Mouse (Mus musculus): ENCODE measurements around the gene Psrc1. TPM values are rescaled to one million over a fixed set of nuclear protein-coding genes. Genes with fewer than 3 reads are reported as not detected.
A peak's percentile ranks its signal among the peaks of the same experiment; 100 is the strongest.

Psrc1 gene
- polyA plus RNA-seq, 1 experiment from 2014 or later, result 81.7 TPM

DNA sequence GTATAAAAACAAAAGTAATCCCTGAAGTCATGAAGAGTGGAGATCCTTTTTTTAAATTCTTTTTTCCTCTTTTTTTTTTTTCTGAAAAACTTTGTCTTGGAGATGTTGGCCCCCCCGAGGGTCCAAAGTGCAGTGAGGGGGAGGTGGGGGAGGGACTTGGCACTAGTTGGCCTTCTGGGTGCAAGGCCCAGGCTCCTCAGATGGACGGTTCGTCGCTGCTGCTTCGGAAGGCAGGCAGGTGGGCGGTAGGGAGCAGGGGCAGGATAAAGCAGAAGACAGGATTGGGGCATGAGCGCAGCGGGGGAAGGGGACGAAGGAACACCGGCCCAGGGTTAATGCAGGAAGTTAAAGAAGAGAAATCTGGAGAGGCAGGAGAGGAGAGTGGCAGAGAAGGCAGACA lies 8.7 kb downstream of the Psrc1 start:
- Histone ChIP-seq H3K36me3 (replicated peaks; ENCODE audit: control insufficient read depth, insufficient read depth, low read depth, low read length) (no peaks in the 10 kb centered on the region), H3K27me3 (ENCODE audit: control insufficient read depth, insufficient read depth, low read length) (no peaks in the 10 kb centered on the region), H3K9me3 (replicated peaks; ENCODE audit: control insufficient read depth, low read length) (no peaks in the 10 kb centered on the region), H3K4me2 (ENCODE audit: low read depth, low read length) (no peak overlapping the region), H3K27ac (replicated peaks; ENCODE audit: low read depth, low read length) (0 out of 2 replicates have a peak overlapping the region, but pooled peaks have one; percentile 8), H3K4me3 (ENCODE audit: low read depth, low read length) (no peak overlapping the region), H3K4me1 (ENCODE audit: control insufficient read depth, insufficient read depth, low read length) (no peaks in the 10 kb centered on the region; the same call in 1 of the 2 replicates), H3K9ac (replicated peaks; ENCODE audit: low read length) (peak overlapping the region; percentile 13; the same call in 1 of the 2 replicates)
- 7% methylated on average over 10 of the region's 10 CpGs for WGBS
- no peak for DNase-seq (ENCODE audit: low spot score)
- ATAC-seq (replicated peaks; ENCODE audit: insufficient number of reproducible peaks, low FRiP score, low TSS enrichment, low read depth), result no peak

- H3K36me3 ChIP-seq (replicated peaks; ENCODE audit: control insufficient read depth, insufficient read depth, low read depth, low read length), result no peaks in the 10 kb centered on the region
- no peak for DNase-seq (ENCODE audit: low spot score)
- H3K4me3 ChIP-seq (ENCODE audit: low read depth, low read length), result no peak overlapping the region
- 0 out of 2 replicates have a peak overlapping the region, but pooled peaks have one; percentile 8 for H3K27ac ChIP-seq (replicated peaks; ENCODE audit: low read depth, low read length)
- H3K27me3 ChIP-seq (ENCODE audit: control insufficient read depth, insufficient read depth, low read length), result no peaks in the 10 kb centered on the region
- no peak for ATAC-seq (replicated peaks; ENCODE audit: insufficient number of reproducible peaks, low FRiP score, low TSS enrichment, low read depth)
- no peaks in the 10 kb centered on the region for H3K9me3 ChIP-seq (replicated peaks; ENCODE audit: control insufficient read depth, low read length)
- H3K4me1 ChIP-seq (ENCODE audit: control insufficient read depth, insufficient read depth, low read length), result no peaks in the 10 kb centered on the region; the same call in 1 of the 2 replicates
- WGBS, result 45% methylated on average over 13 of the region's 15 CpGs
- peak overlapping the region; percentile 13; the same call in 1 of the 2 replicates for H3K9ac ChIP-seq (replicated peaks; ENCODE audit: low read length)
- no peak overlapping the region for H3K4me2 ChIP-seq (ENCODE audit: low read depth, low read length)
These were observed 9.2 kb downstream of the Psrc1 start for GRCm38 (mm10) chr3:108392793-108393192.

GRCm38 (mm10) chr3:108398281-108398680 lies 14.6 kb downstream of the Psrc1 start:
- H3K4me1 ChIP-seq (ENCODE audit: control insufficient read depth, insufficient read depth, low read length), result no peaks in the 10 kb centered on the region
- H3K27me3 ChIP-seq (ENCODE audit: control insufficient read depth, insufficient read depth, low read length), result no peaks in the 10 kb centered on the region
- ATAC-seq (replicated peaks; ENCODE audit: insufficient number of reproducible peaks, low FRiP score, low TSS enrichment, low read depth) (no peak), DNase-seq (ENCODE audit: low spot score) (no peak)
- no peaks in the 10 kb centered on the region; the same call in 1 of the 2 replicates for H3K36me3 ChIP-seq (replicated peaks; ENCODE audit: control insufficient read depth, insufficient read depth, low read depth, low read length)
- no peak overlapping the region for H3K27ac ChIP-seq (replicated peaks; ENCODE audit: low read depth, low read length)
- WGBS, result 90% methylated on average over 9 of the region's 9 CpGs
- no peak overlapping the region for H3K9ac ChIP-seq (replicated peaks; ENCODE audit: low read length)
- H3K4me3 ChIP-seq (ENCODE audit: low read depth, low read length), result no peak overlapping the region
- no peaks in the 10 kb centered on the region for H3K9me3 ChIP-seq (replicated peaks; ENCODE audit: control insufficient read depth, low read length)
- H3K4me2 ChIP-seq (ENCODE audit: low read depth, low read length), result no peak overlapping the region

DNA sequence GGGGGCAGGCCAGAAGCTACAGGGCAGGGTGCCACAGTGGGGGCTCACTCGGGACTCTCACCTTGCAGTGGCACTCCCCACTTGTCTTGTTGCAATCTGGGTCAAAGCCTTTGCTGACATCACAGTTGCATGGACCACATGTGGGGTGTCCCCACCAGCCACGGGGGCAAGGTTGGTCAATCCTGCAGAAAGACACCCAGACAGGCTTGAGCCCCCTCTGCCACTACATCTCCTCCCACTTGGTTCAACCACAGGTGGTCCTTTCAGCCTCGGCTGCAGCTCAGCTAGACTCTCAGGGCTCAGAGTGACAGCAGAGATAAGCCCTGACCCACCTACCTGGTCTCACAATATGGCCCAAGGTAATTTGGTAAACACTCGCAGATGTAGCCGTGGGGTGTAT lies 16.8 kb downstream of the Psrc1 start:
- Histone ChIP-seq H3K36me3 (replicated peaks; ENCODE audit: control insufficient read depth, insufficient read depth, low read depth, low read length) (no peaks in the 10 kb centered on the region; the same call in 1 of the 2 replicates), H3K27me3 (ENCODE audit: control insufficient read depth, insufficient read depth, low read length) (no peaks in the 10 kb centered on the region), H3K27ac (replicated peaks; ENCODE audit: low read depth, low read length) (no peak overlapping the region), H3K4me2 (ENCODE audit: low read depth, low read length) (no peak overlapping the region), H3K4me1 (ENCODE audit: control insufficient read depth, insufficient read depth, low read length) (no peaks in the 10 kb centered on the region), H3K9ac (replicated peaks; ENCODE audit: low read length) (no peak overlapping the region), H3K9me3 (replicated peaks; ENCODE audit: control insufficient read depth, low read length) (no peaks in the 10 kb centered on the region), H3K4me3 (ENCODE audit: low read depth, low read length) (no peak overlapping the region)
- DNase-seq (ENCODE audit: low spot score) (no peak), ATAC-seq (replicated peaks; ENCODE audit: insufficient number of reproducible peaks, low FRiP score, low TSS enrichment, low read depth) (no peak)
- 81% methylated on average over 5 of the region's 5 CpGs for WGBS

DNA sequence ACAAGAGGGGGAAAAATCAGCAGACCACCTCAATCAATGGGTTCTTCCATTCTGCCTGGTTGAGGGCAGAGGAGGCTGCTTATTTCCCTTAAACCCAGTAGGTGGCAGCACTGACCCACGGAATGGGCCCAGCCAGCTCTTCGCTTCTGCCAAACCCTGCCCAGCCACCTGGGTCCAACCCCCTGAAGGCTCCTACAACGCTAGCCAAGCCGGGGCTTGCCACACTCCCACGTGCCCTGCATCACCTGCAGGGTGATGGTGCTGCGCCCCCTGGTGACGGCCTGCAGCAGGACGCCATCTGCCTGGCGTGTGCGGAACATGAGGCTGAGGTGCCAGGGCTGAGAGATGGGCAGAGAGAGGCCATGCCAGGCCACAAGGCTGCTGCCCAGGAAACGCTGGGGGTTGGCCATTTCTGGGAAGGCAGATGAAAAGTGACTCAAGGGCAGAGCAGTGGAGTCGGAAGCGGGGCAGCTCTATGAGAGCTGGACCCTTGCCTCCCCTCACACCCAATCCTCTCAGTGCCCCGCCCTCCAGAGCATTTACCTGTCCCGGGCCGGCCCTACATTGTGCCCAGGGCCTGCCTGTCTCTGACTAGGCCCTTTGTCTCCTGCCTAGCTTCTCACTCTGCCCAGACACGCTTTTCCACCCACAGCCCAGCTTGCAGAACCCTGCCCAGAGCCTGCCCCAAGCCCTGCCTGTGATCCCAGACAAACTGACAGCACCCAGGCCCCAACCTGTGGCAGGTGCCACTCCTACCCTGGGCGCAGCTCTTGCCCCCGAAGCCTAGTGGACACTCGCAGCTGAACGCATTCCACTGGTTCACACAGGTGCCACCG lies 18.3 kb downstream of the Psrc1 start:
- WGBS, result 40% methylated on average over 22 of the region's 22 CpGs
- Histone ChIP-seq H3K9ac (replicated peaks; ENCODE audit: low read length) (no peak overlapping the region; the same call in 1 of the 2 replicates), H3K4me3 (ENCODE audit: low read depth, low read length) (no peak overlapping the region), H3K27me3 (ENCODE audit: control insufficient read depth, insufficient read depth, low read length) (no peaks in the 10 kb centered on the region), H3K27ac (replicated peaks; ENCODE audit: low read depth, low read length) (no peak overlapping the region), H3K36me3 (replicated peaks; ENCODE audit: control insufficient read depth, insufficient read depth, low read depth, low read length) (no peaks in the 10 kb centered on the region; the same call in 1 of the 2 replicates), H3K4me1 (ENCODE audit: control insufficient read depth, insufficient read depth, low read length) (no peaks in the 10 kb centered on the region), H3K9me3 (replicated peaks; ENCODE audit: control insufficient read depth, low read length) (no peaks in the 10 kb centered on the region), H3K4me2 (ENCODE audit: low read depth, low read length) (no peak overlapping the region)
- ATAC-seq (replicated peaks; ENCODE audit: insufficient number of reproducible peaks, low FRiP score, low TSS enrichment, low read depth) (peak; percentile 73), DNase-seq (ENCODE audit: low spot score) (peak; percentile 92)

GRCm38 (mm10) chr3:108402528-108402920 lies 18.9 kb downstream of the Psrc1 start:
- H3K27ac ChIP-seq (replicated peaks; ENCODE audit: low read depth, low read length), result no peak overlapping the region
- H3K4me1 ChIP-seq (ENCODE audit: control insufficient read depth, insufficient read depth, low read length), result no peaks in the 10 kb centered on the region
- DNase-seq (ENCODE audit: low spot score) (no peak), ATAC-seq (replicated peaks; ENCODE audit: insufficient number of reproducible peaks, low FRiP score, low TSS enrichment, low read depth) (no peak)
- H3K36me3 ChIP-seq (replicated peaks; ENCODE audit: control insufficient read depth, insufficient read depth, low read depth, low read length), result no peaks in the 10 kb centered on the region; the same call in 1 of the 2 replicates
- H3K4me2 ChIP-seq (ENCODE audit: low read depth, low read length), result no peak overlapping the region
- H3K4me3 ChIP-seq (ENCODE audit: low read depth, low read length), result no peak overlapping the region
- 90% methylated on average over 15 of the region's 15 CpGs for WGBS
- no peaks in the 10 kb centered on the region for H3K27me3 ChIP-seq (ENCODE audit: control insufficient read depth, insufficient read depth, low read length)
- no peaks in the 10 kb centered on the region for H3K9me3 ChIP-seq (replicated peaks; ENCODE audit: control insufficient read depth, low read length)
- no peak overlapping the region for H3K9ac ChIP-seq (replicated peaks; ENCODE audit: low read length)

- Histone ChIP-seq H3K4me3 (ENCODE audit: low read depth, low read length) (no peak overlapping the region), H3K36me3 (replicated peaks; ENCODE audit: control insufficient read depth, insufficient read depth, low read depth, low read length) (no peaks in the 10 kb centered on the region; the same call in 1 of the 2 replicates), H3K4me1 (ENCODE audit: control insufficient read depth, insufficient read depth, low read length) (no peaks in the 10 kb centered on the region), H3K9me3 (replicated peaks; ENCODE audit: control insufficient read depth, low read length) (no peaks in the 10 kb centered on the region), H3K4me2 (ENCODE audit: low read depth, low read length) (no peak overlapping the region), H3K27ac (replicated peaks; ENCODE audit: low read depth, low read length) (0 out of 2 replicates have a peak overlapping the region, but pooled peaks have one; percentile 20), H3K9ac (replicated peaks; ENCODE audit: low read length) (no peak overlapping the region), H3K27me3 (ENCODE audit: control insufficient read depth, insufficient read depth, low read length) (no peaks in the 10 kb centered on the region)
- no peak for ATAC-seq (replicated peaks; ENCODE audit: insufficient number of reproducible peaks, low FRiP score, low TSS enrichment, low read depth)
- no peak for DNase-seq (ENCODE audit: low spot score)
- WGBS, result 36% methylated on average over 14 of the region's 14 CpGs
These were observed 22.1 kb downstream of the Psrc1 start for GRCm38 (mm10) chr3:108405536-108406305.
